Mouse (Mus musculus): ENCODE measurements around the gene Cnn3. TPM values are rescaled to one million over a fixed set of nuclear protein-coding genes. Genes with fewer than 3 reads are reported as not detected.

Cnn3 gene
- 589 TPM for polyA plus RNA-seq (2012; fragmentation: generic; extraction: Trizol)

DNA sequence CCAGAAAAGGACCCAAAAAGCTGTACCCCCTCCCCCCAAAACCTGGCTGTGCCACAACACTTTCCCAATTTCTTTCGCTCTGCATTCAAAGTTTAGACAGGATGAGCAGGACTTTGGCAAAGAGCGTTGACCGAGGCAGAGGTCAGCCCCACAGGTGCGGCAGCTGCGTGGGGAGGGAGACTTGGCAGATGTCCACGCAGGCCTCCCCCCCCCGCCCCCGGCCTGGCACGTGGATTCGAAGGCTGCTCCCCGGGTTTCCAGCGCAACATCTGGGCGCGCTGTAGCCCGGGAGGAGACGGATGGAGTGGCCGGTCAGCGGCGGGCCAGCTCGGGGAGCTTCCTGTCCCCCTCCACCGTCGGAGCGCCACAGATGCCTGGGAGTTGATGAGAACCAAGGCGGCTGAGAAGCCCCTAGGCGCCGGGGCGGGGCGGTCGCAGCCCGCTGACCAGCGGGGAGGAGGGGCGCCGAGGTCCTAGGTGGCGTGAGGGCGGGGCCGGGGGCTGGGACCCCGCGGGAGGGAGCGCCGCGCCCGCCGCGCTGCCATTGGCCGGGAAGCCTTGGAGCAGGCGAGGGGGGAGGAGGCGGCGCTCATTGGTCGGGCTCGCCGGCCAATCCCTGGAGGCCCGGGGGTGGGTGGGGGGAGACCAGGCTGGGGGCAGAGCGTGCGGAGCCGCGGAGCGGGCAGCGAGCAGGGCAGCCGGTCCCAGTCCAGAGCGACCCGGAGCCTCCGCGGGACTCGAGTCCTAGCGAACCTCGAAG is at the start of gene Cnn3:
Gene Cnn3, plus strand, starts transcription at position 637 of the 760 bp plus-strand sequence.
- peak within 1 kb of the TSS; percentile 87 for H3K4me2 ChIP-seq (ENCODE audit: low read depth)
- peaks cover 9% of the 10 kb centered on the region for H3K36me3 ChIP-seq (ENCODE audit: control insufficient read depth, insufficient read depth)
- TF ChIP-seq POLR2A (IDR thresholded peaks at IDR 0.05; ENCODE audit: insufficient read length, low read depth) (peak; percentile 82), MYOD1 (IDR thresholded peaks at IDR 0.05; ENCODE audit: control insufficient read depth in 1 of 3, insufficient read length in 2 of 3, low read depth in 2 of 3) (peak in 2 of 3 experiments; percentile 53 to 60), MAX (IDR thresholded peaks at IDR 0.05; ENCODE audit: low read depth) (no peak), MYOG (IDR thresholded peaks at IDR 0.05; ENCODE audit: control insufficient read depth in 1 of 3, insufficient read depth in 1 of 3, insufficient read length in 2 of 3, low read depth in 2 of 3) (peak in 2 of 3 experiments; percentile 4 to 56), REST (IDR thresholded peaks at IDR 0.05; ENCODE audit: insufficient read depth, insufficient read length) (peak; percentile 44), POLR2AphosphoS2 (IDR thresholded peaks at IDR 0.05; ENCODE audit: insufficient read length, low read depth) (peak; percentile 93)
- H3K27me3 ChIP-seq (ENCODE audit: control insufficient read depth, insufficient read depth, insufficient read length), result no peaks in the 10 kb centered on the region
- peak within 1 kb of the TSS; percentile 92 for H3ac ChIP-seq (ENCODE audit: control insufficient read depth, insufficient read length)
- peak within 1 kb of the TSS; percentile 80 for H3K4me3 ChIP-seq
- peaks cover 45% of the 10 kb centered on the region for H3K79me2 ChIP-seq (ENCODE audit: control insufficient read depth, insufficient read depth)

DNA sequence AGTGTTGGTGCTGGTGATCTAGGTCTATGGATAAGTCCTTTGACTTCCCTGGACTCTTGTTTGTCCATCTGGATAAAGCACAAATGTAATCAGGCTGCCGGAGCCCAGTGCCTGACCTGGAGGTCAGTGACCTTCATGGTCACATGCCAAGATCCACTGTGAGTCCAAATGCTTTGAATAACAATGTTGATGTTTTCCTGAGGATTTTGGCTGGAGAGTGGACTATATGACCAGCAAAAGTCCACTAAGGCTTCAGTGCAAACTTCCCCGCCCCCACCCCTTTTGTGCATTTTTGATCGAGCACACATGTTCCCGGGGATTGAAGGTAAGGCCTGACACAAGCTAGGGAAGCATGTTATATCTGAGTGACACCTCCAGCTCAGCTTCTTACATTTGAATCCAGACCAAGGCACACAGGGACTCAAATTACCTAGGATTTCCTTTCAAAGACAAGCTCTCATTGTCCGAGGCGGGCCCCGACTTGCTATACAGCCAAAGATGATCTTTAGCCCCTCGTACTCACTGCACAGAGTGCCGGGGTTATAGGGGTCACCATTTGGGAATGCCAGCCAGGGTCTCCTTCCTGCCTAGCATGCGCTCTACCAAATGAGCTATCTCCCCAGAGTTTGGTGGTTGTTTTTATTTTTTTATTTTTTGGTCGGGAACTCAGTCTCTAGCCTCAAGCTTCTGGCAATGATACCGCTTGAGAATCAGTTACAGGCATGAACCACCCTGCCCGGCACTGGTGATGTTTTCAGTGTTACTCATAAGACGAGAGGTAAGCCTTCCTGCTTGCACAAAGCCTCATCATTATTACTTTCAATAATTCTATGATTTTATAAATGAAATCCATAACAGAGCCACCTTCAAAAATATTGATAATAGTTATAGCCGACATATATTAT is 47.3 kb upstream of the Cnn3 start:
- Histone ChIP-seq H3K79me2 (ENCODE audit: control insufficient read depth, insufficient read depth) (no peaks in the 10 kb centered on the region), H3ac (ENCODE audit: control insufficient read depth, insufficient read length) (no peak overlapping the region), H3K27me3 (ENCODE audit: control insufficient read depth, insufficient read depth, insufficient read length) (no peaks in the 10 kb centered on the region), H3K36me3 (ENCODE audit: control insufficient read depth, insufficient read depth) (no peaks in the 10 kb centered on the region), H3K4me2 (ENCODE audit: low read depth) (peak overlapping the region; percentile 98), H3K4me3 (no peak overlapping the region)
- no peak for TF ChIP-seq MYOG (IDR thresholded peaks at IDR 0.05; ENCODE audit: control insufficient read depth in 1 of 3, insufficient read depth in 1 of 3, insufficient read length in 2 of 3, low read depth in 2 of 3)
- TF ChIP-seq MYOD1 (IDR thresholded peaks at IDR 0.05; ENCODE audit: control insufficient read depth in 1 of 3, insufficient read length in 2 of 3, low read depth in 2 of 3), result no peak
- no peak for TF ChIP-seq TCF12 (IDR thresholded peaks at IDR 0.05; ENCODE audit: insufficient read depth, poor library complexity, severe bottlenecking)
- TF ChIP-seq SRF (IDR thresholded peaks at IDR 0.05; ENCODE audit: control insufficient read depth, insufficient read length, low read depth), result no peak
- TF ChIP-seq MAX (IDR thresholded peaks at IDR 0.05; ENCODE audit: low read depth), result no peak

DNA sequence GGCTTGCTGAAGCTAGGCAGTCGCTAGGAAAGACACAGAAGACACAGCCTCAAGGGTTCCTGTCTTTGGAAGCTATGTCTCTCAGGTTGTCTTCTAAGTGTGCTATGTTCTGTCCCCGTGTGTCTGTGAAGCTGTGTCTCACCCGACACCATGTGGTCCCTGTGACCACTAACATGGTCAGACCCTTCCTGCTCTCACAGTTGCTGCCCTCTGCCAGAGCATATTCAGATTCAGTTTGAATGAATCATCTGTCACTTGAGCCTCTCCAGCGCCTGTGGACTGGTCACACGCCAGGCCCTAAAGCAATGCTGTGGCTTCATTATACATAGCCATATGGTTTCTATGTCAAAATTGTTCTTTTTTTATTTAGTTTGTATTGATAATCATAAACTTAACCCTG is 46.6 kb upstream of the Cnn3 start:
- Histone ChIP-seq H3K4me3 (no peak overlapping the region), H3K4me2 (ENCODE audit: low read depth) (peak overlapping the region; percentile 98), H3K36me3 (ENCODE audit: control insufficient read depth, insufficient read depth) (no peaks in the 10 kb centered on the region), H3K27me3 (ENCODE audit: control insufficient read depth, insufficient read depth, insufficient read length) (no peaks in the 10 kb centered on the region), H3ac (ENCODE audit: control insufficient read depth, insufficient read length) (no peak overlapping the region), H3K79me2 (ENCODE audit: control insufficient read depth, insufficient read depth) (no peaks in the 10 kb centered on the region)
- TF ChIP-seq MYOG (IDR thresholded peaks at IDR 0.05; ENCODE audit: control insufficient read depth in 1 of 3, insufficient read depth in 1 of 3, insufficient read length in 2 of 3, low read depth in 2 of 3), result peak in 2 of 3 experiments; percentile 51 to 81
- no peak for TF ChIP-seq MAX (IDR thresholded peaks at IDR 0.05; ENCODE audit: low read depth)
- TF ChIP-seq POLR2A (IDR thresholded peaks at IDR 0.05; ENCODE audit: insufficient read length, low read depth), result peak; percentile 63
- TF ChIP-seq USF1 (IDR thresholded peaks at IDR 0.05; ENCODE audit: low read depth), result peak; percentile 61
- peak; percentile 17 for TF ChIP-seq TCF3 (IDR thresholded peaks at IDR 0.05; ENCODE audit: insufficient read length, low read depth)
- TF ChIP-seq CEBPB (IDR thresholded peaks at IDR 0.05; ENCODE audit: insufficient read depth, poor library complexity, severe bottlenecking), result no peak
- peak; percentile 46 for TF ChIP-seq TCF12 (IDR thresholded peaks at IDR 0.05; ENCODE audit: insufficient read depth, poor library complexity, severe bottlenecking)
- TF ChIP-seq SRF (IDR thresholded peaks at IDR 0.05; ENCODE audit: control insufficient read depth, insufficient read length, low read depth), result peak; percentile 60
- peak in 2 of 3 experiments; percentile 45 to 79 for TF ChIP-seq MYOD1 (IDR thresholded peaks at IDR 0.05; ENCODE audit: control insufficient read depth in 1 of 3, insufficient read length in 2 of 3, low read depth in 2 of 3)
- no peak for TF ChIP-seq E2F4 (IDR thresholded peaks at IDR 0.05; ENCODE audit: insufficient read depth)
- TF ChIP-seq REST (IDR thresholded peaks at IDR 0.05; ENCODE audit: insufficient read depth, insufficient read length), result no peak
- peak; percentile 44 for TF ChIP-seq POLR2AphosphoS2 (IDR thresholded peaks at IDR 0.05; ENCODE audit: insufficient read length, low read depth)

- no peaks in the 10 kb centered on the region for H3K36me3 ChIP-seq (ENCODE audit: control insufficient read depth, insufficient read depth)
- no peak for TF ChIP-seq TCF3 (IDR thresholded peaks at IDR 0.05; ENCODE audit: insufficient read length, low read depth)
- TF ChIP-seq MYOD1 (IDR thresholded peaks at IDR 0.05; ENCODE audit: control insufficient read depth in 1 of 3, insufficient read length in 2 of 3, low read depth in 2 of 3), result no peak
- TF ChIP-seq POLR2AphosphoS2 (IDR thresholded peaks at IDR 0.05; ENCODE audit: insufficient read length, low read depth), result no peak
- no peak for TF ChIP-seq REST (IDR thresholded peaks at IDR 0.05; ENCODE audit: insufficient read depth, insufficient read length)
- no peaks in the 10 kb centered on the region for H3K79me2 ChIP-seq (ENCODE audit: control insufficient read depth, insufficient read depth)
Observed at GRCm38 (mm10) chr3:121387471-121388009, 38.8 kb upstream of the Cnn3 start.

More at GRCm38 (mm10) chr3:121387471-121388009, 38.8 kb upstream of the Cnn3 start:
- H3K27me3 ChIP-seq (ENCODE audit: control insufficient read depth, insufficient read depth, insufficient read length), result no peaks in the 10 kb centered on the region
- H3K4me3 ChIP-seq, result no peak overlapping the region
- H3K4me2 ChIP-seq (ENCODE audit: low read depth), result no peak overlapping the region
- H3ac ChIP-seq (ENCODE audit: control insufficient read depth, insufficient read length), result no peak overlapping the region

Measured in myocyte (in vitro differentiated cells).